Mouse (Mus musculus): Measurements from ENCODE around the gene Rtn4rl2. TPM values are rescaled to one million over a fixed set of nuclear protein-coding genes. Genes with fewer than 3 reads are reported as not detected.
"Not testable (repeated sequence)": the region's sequence is repeated elsewhere in the genome, so short reads cannot be mapped to it uniquely, and the experiment has no call there.

The Rtn4rl2 gene
- 2.5 and 2.6 TPM in 2 replicates for polyA plus RNA-seq (2016; fragmentation: Nextera tagmentation; extraction: Ambion mirVana)

DNA sequence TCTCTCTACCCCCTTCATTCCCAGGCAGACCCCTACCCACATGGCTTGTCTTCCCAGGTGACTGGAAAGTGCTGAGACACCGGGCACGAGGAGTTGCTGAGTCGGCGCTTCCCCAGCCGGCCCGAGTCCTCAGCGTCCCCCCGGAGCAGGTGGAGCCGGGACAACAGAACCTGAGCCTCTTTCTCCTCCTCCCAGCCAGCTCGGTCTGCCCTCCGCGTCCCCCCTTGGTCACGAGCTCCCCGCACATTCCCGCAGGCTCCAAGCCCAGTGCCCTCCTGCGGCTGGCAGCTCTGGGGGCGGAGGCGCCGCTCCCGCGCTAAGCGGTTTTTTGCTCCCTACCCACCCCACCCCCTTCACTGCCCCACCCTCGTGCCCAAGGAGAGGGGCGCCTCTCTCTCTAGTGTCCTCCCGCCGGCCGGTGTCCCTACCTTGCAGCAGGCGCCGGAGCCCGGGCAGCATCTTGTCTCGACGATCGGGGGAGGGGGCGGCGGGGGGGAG is at the start of gene Rtn4rl2:
Rtn4rl2 (minus strand) TSS at position 477 of the 498 bp plus-strand sequence.
- Histone ChIP-seq H3K4me1 (peaks cover 74% of the 10 kb centered on the region), H3K27ac (replicated peaks) (peak within 1 kb of the TSS; percentile 36), H3K36me3 (replicated peaks) (no peaks in the 10 kb centered on the region), H3K27me3 (replicated peaks; ENCODE audit: low read depth, poor library complexity, severe bottlenecking) (peaks cover 95% of the 10 kb centered on the region), H3K9me3 (no peaks in the 10 kb centered on the region), H3K4me3 (peak within 1 kb of the TSS; percentile 67)
- DNase-seq (ENCODE audit: low spot score), result peak; percentile 62
- WGBS, result under 1% methylated on average over 35 of the region's 35 CpGs

DNA sequence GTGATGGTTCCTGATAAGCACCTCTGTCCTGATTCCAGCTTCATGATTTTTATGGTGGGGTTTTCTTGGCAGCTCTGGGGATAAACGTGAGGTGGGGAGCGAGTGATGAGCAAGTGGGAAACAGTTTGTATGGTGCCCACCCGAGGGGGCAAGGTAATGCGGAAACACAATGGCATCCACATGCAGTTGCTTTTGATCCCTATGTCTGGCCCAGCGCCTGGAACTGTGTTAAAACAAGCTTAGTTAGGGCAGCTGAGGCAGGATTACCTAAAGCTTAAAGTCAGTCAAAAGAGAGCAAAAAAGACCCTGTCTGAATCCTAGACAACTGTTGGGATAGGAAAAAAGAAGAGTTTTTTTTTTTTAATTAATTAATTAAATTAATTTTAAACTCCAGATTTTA is 48.6 kb upstream of the Rtn4rl2 start:
- no peaks in the 10 kb centered on the region for H3K9me3 ChIP-seq
- no peak overlapping the region for H3K4me3 ChIP-seq
- 82% methylated on average over 5 of the region's 5 CpGs for WGBS
- no peaks in the 10 kb centered on the region for H3K27me3 ChIP-seq (replicated peaks; ENCODE audit: low read depth, poor library complexity, severe bottlenecking)
- no peak overlapping the region for H3K27ac ChIP-seq (replicated peaks)
- peaks cover 20% of the 10 kb centered on the region for H3K4me1 ChIP-seq
- peaks cover 12% of the 10 kb centered on the region; the same call in 1 of the 2 replicates for H3K36me3 ChIP-seq (replicated peaks)
- DNase-seq (ENCODE audit: low spot score), result no peak

DNA sequence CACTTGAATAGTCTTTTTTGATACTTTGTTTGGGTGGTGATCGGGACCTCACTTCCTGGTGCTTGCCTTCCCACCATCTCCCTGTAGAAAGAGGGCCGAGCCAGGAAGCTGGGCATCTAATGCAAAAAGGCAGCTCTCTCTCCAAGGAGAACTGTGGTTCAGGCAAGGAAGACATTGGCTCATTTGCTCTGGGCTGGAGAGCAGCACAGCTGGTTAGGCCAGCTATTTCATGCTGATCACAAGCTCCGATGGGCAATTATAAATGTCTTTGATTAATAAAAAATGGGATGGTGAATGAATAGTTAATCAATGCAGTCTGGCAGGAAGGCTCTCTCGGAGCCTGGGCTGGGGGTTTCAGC is 48.1 kb upstream of the Rtn4rl2 start:
- no peaks in the 10 kb centered on the region for H3K9me3 ChIP-seq
- WGBS, result 70% methylated on average over 4 of the region's 4 CpGs
- H3K4me1 ChIP-seq, result peaks cover 20% of the 10 kb centered on the region
- H3K27me3 ChIP-seq (replicated peaks; ENCODE audit: low read depth, poor library complexity, severe bottlenecking), result no peaks in the 10 kb centered on the region
- H3K27ac ChIP-seq (replicated peaks), result no peak overlapping the region
- no peak for DNase-seq (ENCODE audit: low spot score)
- no peak overlapping the region for H3K4me3 ChIP-seq
- peaks cover 9% of the 10 kb centered on the region; the same call in 1 of the 2 replicates for H3K36me3 ChIP-seq (replicated peaks)

GRCm38 (mm10) chr2:84933992-84934648 is 47.6 kb upstream of the Rtn4rl2 start:
- Histone ChIP-seq H3K36me3 (replicated peaks) (peaks cover 7% of the 10 kb centered on the region; the same call in 1 of the 2 replicates), H3K4me3 (no peak overlapping the region), H3K4me1 (peaks cover 20% of the 10 kb centered on the region), H3K27ac (replicated peaks) (no peak overlapping the region), H3K27me3 (replicated peaks; ENCODE audit: low read depth, poor library complexity, severe bottlenecking) (no peaks in the 10 kb centered on the region), H3K9me3 (no peaks in the 10 kb centered on the region)
- 77% methylated on average over 8 of the region's 8 CpGs for WGBS
- no peak for DNase-seq (ENCODE audit: low spot score)

DNA sequence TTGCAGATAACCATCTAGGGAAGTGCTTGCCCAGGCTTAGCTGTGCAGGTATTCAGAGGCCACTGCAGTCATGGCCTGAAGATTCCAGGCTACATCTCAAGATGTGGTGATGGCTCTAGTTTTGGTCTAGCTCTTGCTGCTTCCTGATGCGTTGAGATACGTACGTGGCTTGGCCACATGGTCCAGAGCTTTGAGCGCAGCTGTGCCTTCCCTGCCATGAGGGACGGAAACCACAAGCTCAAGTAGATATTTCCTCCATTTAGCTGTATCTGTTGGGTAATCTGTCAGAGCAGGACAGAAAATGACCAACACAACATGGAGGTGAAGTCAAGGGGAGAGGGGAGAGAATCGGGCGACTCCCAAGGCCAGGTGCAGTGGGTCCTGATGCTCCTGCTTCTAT is 43.7 kb upstream of the Rtn4rl2 start:
- Histone ChIP-seq H3K4me1 (no peaks in the 10 kb centered on the region; the same call in 1 of the 2 replicates), H3K4me3 (no peak overlapping the region), H3K27ac (replicated peaks) (no peak overlapping the region), H3K36me3 (replicated peaks) (no peaks in the 10 kb centered on the region), H3K9me3 (no peaks in the 10 kb centered on the region), H3K27me3 (replicated peaks; ENCODE audit: low read depth, poor library complexity, severe bottlenecking) (no peaks in the 10 kb centered on the region)
- WGBS, result 94% methylated on average over 7 of the region's 7 CpGs
- no peak for DNase-seq (ENCODE audit: low spot score)

- WGBS, result 86% methylated on average over 10 of the region's 10 CpGs
- no peaks in the 10 kb centered on the region for H3K4me1 ChIP-seq
- no peak overlapping the region for H3K4me3 ChIP-seq
- no peak overlapping the region for H3K27ac ChIP-seq (replicated peaks)
- no peaks in the 10 kb centered on the region for H3K36me3 ChIP-seq (replicated peaks)
- H3K27me3 ChIP-seq (replicated peaks; ENCODE audit: low read depth, poor library complexity, severe bottlenecking), result no peaks in the 10 kb centered on the region
- H3K9me3 ChIP-seq, result peaks cover 4% of the 10 kb centered on the region; the same call in 1 of the 2 replicates
- DNase-seq (ENCODE audit: low spot score), result no peak
Measured at GRCm38 (mm10) chr2:84919601-84920108, 33.1 kb upstream of the Rtn4rl2 start.

- H3K4me3 ChIP-seq, result no peak overlapping the region
- WGBS, result 66% methylated on average over 3 of the region's 3 CpGs
- H3K36me3 ChIP-seq (replicated peaks), result no peaks in the 10 kb centered on the region
- DNase-seq (ENCODE audit: low spot score), result no peak
- no peaks in the 10 kb centered on the region for H3K27me3 ChIP-seq (replicated peaks; ENCODE audit: low read depth, poor library complexity, severe bottlenecking)
- 0 out of 2 replicates have a peak, but pooled peaks cover 4% of the 10 kb centered on the region for H3K4me1 ChIP-seq
- no peak overlapping the region for H3K27ac ChIP-seq (replicated peaks)
- H3K9me3 ChIP-seq, result no peaks in the 10 kb centered on the region
Measured at GRCm38 (mm10) chr2:84918188-84918587, 31.7 kb upstream of the Rtn4rl2 start.

- H3K27ac ChIP-seq (replicated peaks), result no peak overlapping the region
- no peak overlapping the region for H3K4me3 ChIP-seq
- no peaks in the 10 kb centered on the region for H3K36me3 ChIP-seq (replicated peaks)
- no peak for DNase-seq (ENCODE audit: low spot score)
- WGBS, result 84% methylated on average over 8 of the region's 8 CpGs
- H3K9me3 ChIP-seq, result no peaks in the 10 kb centered on the region
- H3K27me3 ChIP-seq (replicated peaks; ENCODE audit: low read depth, poor library complexity, severe bottlenecking), result no peaks in the 10 kb centered on the region
- 0 out of 2 replicates have a peak, but pooled peaks cover 4% of the 10 kb centered on the region for H3K4me1 ChIP-seq
Measured at GRCm38 (mm10) chr2:84916548-84917320, 30.2 kb upstream of the Rtn4rl2 start.

DNA sequence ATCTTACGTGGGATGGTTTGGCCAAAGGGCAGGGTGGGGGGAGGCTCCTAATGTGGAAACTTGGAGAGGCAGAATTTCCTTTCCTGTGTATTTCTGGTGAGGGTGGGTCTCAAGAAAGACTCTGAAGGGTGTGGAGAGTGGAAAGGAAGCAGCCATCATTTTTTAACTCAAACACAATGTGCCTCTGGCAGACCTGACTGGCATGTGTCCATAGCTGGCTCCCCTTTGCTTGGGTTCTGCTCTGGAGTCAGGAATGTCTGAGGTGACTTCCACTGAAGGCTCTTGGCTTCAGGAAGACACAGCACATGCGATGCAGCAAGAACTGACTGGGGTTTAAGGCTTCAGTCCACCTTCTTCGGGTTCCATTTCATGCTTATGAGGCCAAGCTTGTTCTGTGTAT is 28.8 kb upstream of the Rtn4rl2 start:
- H3K4me3 ChIP-seq, result no peak overlapping the region
- 86% methylated on average over 3 of the region's 3 CpGs for whole genome bisulfite sequencing
- H3K4me1 ChIP-seq, result 0 out of 2 replicates have a peak, but pooled peaks cover 4% of the 10 kb centered on the region
- no peak for DNase-seq (ENCODE audit: low spot score)
- no peaks in the 10 kb centered on the region for H3K9me3 ChIP-seq
- H3K36me3 ChIP-seq (replicated peaks), result no peaks in the 10 kb centered on the region
- H3K27ac ChIP-seq (replicated peaks), result no peak overlapping the region
- H3K27me3 ChIP-seq (replicated peaks; ENCODE audit: low read depth, poor library complexity, severe bottlenecking), result no peaks in the 10 kb centered on the region

DNA sequence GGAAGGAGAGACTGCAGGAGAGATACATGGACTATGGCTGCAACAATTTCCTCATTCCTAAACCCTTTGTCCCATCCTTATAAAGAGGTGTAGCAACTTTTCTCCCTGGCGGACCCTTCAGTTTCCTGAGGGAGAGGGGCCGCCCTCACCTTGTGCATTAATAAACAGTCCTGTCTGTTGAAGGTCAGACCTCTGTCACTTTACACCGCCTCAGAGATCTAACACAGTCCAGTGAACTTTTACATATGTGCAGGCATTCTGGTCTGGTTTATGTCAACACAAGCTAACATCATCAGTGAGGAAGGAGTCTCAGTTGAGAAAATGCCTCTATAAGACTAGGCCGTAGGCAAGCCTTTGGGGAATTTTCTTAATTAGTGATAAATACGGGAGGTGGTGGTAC is 27.4 kb upstream of the Rtn4rl2 start:
- Histone ChIP-seq H3K27ac (replicated peaks) (no peak overlapping the region), H3K4me3 (no peak overlapping the region), H3K36me3 (replicated peaks) (no peaks in the 10 kb centered on the region), H3K27me3 (replicated peaks; ENCODE audit: low read depth, poor library complexity, severe bottlenecking) (no peaks in the 10 kb centered on the region), H3K4me1 (0 out of 2 replicates have a peak, but pooled peaks cover 4% of the 10 kb centered on the region), H3K9me3 (no peaks in the 10 kb centered on the region)
- no peak for DNase-seq (ENCODE audit: low spot score)
- 80% methylated on average over 5 of the region's 5 CpGs for WGBS

DNA sequence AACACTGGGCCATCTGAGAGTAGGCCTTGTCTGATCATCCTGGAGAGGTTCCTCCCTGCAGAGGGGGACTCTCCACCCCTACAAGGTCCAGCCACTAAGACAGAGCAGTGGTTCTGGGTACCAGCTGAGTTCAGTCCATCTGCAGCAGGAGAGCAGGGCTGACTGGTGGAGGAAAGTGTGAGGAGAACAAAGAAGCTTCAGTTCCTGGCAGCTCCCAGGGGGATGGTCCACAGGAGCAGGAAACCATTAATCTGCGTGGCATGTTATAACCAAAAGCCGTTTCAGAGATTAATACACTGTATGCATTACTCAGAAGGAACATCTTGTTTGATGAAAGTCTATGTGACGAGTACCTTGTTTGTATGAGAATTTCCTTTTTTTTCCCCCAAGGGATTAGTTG is 26.2 kb upstream of the Rtn4rl2 start:
- no peak overlapping the region for H3K27ac ChIP-seq (replicated peaks)
- 59% methylated on average over 3 of the region's 3 CpGs for whole genome bisulfite sequencing
- no peaks in the 10 kb centered on the region for H3K36me3 ChIP-seq (replicated peaks)
- no peak for DNase-seq (ENCODE audit: low spot score)
- H3K4me1 ChIP-seq, result 0 out of 2 replicates have a peak, but pooled peaks cover 4% of the 10 kb centered on the region
- H3K27me3 ChIP-seq (replicated peaks; ENCODE audit: low read depth, poor library complexity, severe bottlenecking), result no peaks in the 10 kb centered on the region
- no peak overlapping the region for H3K4me3 ChIP-seq
- no peaks in the 10 kb centered on the region for H3K9me3 ChIP-seq

- H3K4me1 ChIP-seq; H3K9me3 ChIP-seq; H3K27ac ChIP-seq (replicated peaks); H3K36me3 ChIP-seq (replicated peaks); DNase-seq (ENCODE audit: low spot score); H3K4me3 ChIP-seq: not testable (repeated sequence)
- 91% methylated on average over 6 of the region's 6 CpGs for WGBS
- peaks cover 15% of the 10 kb centered on the region; the same call in 1 of the 2 replicates for H3K27me3 ChIP-seq (replicated peaks; ENCODE audit: low read depth, poor library complexity, severe bottlenecking)
Measured at GRCm38 (mm10) chr2:84896686-84897085, 10.2 kb upstream of the Rtn4rl2 start.
